Mouse (Mus musculus) erythroblast, embryonic 14.5 days (primary cell): ENCODE data around the gene Vwa3b.

Source experiments
- GATA1 ChIP-seq: IDR thresholded peaks from 2 replicates; pipeline ENCODE4 v1.6.1; 2012; ENCODE audit warnings: low read length, inconsistent platforms, mixed read lengths
- TAL1 ChIP-seq: IDR thresholded peaks from 3 replicates; pipeline ENCODE4 v1.6.1; 2012; ENCODE audit warnings: low read length, inconsistent platforms, mixed read lengths

DNA sequence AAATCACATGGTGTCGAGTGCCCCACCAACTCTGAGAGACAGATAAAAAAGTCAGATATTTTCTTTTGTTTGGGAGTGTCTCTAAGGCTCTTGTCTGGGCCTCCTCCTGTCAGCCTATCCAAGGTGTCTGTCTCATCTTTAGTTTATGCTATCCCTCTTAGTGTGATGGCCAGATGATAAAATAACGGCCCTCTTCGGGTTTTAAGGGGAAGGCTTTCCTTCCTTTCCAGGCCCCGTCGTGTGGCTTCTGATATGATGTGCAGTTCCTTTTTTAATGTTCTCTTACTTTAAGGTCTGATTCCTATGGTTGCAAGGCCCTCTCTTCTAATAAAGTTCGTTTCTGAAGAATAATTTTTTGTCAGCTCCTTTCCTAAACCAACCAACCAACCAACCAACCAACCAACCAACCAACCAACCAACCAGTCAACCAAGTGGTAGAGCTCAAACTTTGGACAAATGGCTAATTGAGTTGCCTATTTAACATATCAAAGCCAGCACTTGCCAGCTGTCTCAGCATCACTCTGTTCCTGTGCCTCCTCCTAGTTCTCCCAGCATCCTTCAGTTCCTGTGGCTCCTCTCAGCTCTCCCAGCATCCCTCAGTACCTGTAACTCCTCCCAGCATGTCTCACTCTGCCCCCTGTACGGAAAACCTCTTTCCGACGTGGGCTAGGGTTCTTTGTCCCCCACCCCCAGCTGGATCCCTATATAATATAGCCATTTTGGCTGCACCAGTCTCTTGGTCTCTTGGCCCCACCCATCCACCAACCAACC is 44.0 kb upstream of the Vwa3b start:
- TF ChIP-seq GATA1, result no peak
- no peak for TF ChIP-seq TAL1
